Mouse (Mus musculus) liver, embryonic 13.5 days (tissue): ENCODE measurements around the gene Disp1. TPM values are rescaled to one million over a fixed set of nuclear protein-coding genes. Genes with fewer than 3 reads are reported as not detected.
A peak's percentile ranks its signal among the peaks of the same experiment; 100 is the strongest.

Experiments used
- ATAC-seq: fragments of 200-750 bp; cut with Nextera tagmentation; 2 replicates; pipeline ENCODE4 v1.8.0; 2017; ENCODE audit warnings: low read depth, mild to moderate bottlenecking, moderate number of reproducible peaks, moderate library complexity
- DNase-seq: peaks from one replicate; pipeline ENCODE4 v3.0.0; 2022
- H3K27ac ChIP-seq: fragments of 300-500 bp; sonication (generic); 2 replicates; pipeline ENCODE4 v1.5.1; 2015; ENCODE audit warnings: moderate library complexity, mild to moderate bottlenecking, inconsistent platforms
- H3K27me3 ChIP-seq: fragments of 300-500 bp; sonication (generic); 2 replicates; pipeline ENCODE4 v1.6.1; 2015; ENCODE audit warnings: mild to moderate bottlenecking, inconsistent platforms
- H3K36me3 ChIP-seq: fragments of 300-500 bp; sonication (generic); 2 replicates; pipeline ENCODE4 v1.6.1; 2015; ENCODE audit warnings: mild to moderate bottlenecking, inconsistent platforms
- H3K4me1 ChIP-seq: fragments of 300-500 bp; sonication (generic); replicated peaks from 2 replicates; pipeline ENCODE4 v1.6.1; 2015; ENCODE audit warnings: inconsistent platforms
- H3K4me2 ChIP-seq: fragments of 300-500 bp; sonication (generic); 2 replicates; pipeline ENCODE4 v1.6.1; 2015; ENCODE audit warnings: inconsistent platforms, mild to moderate bottlenecking, moderate library complexity
- H3K4me3 ChIP-seq: fragments of 300-500 bp; sonication (generic); replicated peaks from 2 replicates; pipeline ENCODE4 v1.5.1; 2015; ENCODE audit warnings: mild to moderate bottlenecking, inconsistent platforms
- H3K9ac ChIP-seq: fragments of 300-500 bp; sonication (generic); 2 replicates; pipeline ENCODE4 v1.6.1; 2015; ENCODE audit warnings: mild to moderate bottlenecking, inconsistent platforms
- H3K9me3 ChIP-seq: fragments of 300-500 bp; sonication (generic); replicated peaks from 2 replicates; pipeline ENCODE4 v1.6.1; 2016; ENCODE audit warnings: inconsistent platforms
- WGBS: fragments of 180-500 bp; shearing (Covaris S2); methylation state at CpG from one replicate; pipeline ENCODE4 v1.1.7; 2015; ENCODE audit not compliant: insufficient replicate concordance; 5-methylcytosine and 5-hydroxymethylcytosine counted together
- polyA plus RNA-seq: library from polyadenylated mRNA; unstranded; fragments of >200 nt; fragmentation: Nextera tagmentation; extraction: Ambion mirVana; gene quantifications from 2 replicates; pipeline ENCODE4 v1.2.1, GENCODE M21; 2015

Disp1 gene
- polyA plus RNA-seq, 1 experiment from 2014 or later, result 2.4 TPM

GRCm38 (mm10) chr1:183160188-183160587 is 61.1 kb downstream of the Disp1 start:
- Histone ChIP-seq H3K36me3 (no peaks in the 10 kb centered on the region), H3K4me2 (no peak overlapping the region), H3K27me3 (no peaks in the 10 kb centered on the region), H3K9ac (no peak overlapping the region), H3K9me3 (no peaks in the 10 kb centered on the region), H3K4me1 (no peaks in the 10 kb centered on the region), H3K4me3 (no peak overlapping the region), H3K27ac (no peak overlapping the region)
- ATAC-seq, result peak; percentile 43; the same call in 1 of the 2 replicates
- 74% methylated on average over 6 of the region's 6 CpGs for WGBS
- DNase-seq, result no peak

GRCm38 (mm10) chr1:183159183-183159582 is 62.1 kb downstream of the Disp1 start:
- no peak for ATAC-seq
- H3K27me3 ChIP-seq, result no peaks in the 10 kb centered on the region
- H3K36me3 ChIP-seq, result no peaks in the 10 kb centered on the region
- H3K4me1 ChIP-seq, result peaks cover 7% of the 10 kb centered on the region; the same call in 1 of the 2 replicates
- no peak for DNase-seq
- no peak overlapping the region for H3K4me2 ChIP-seq
- WGBS, result 81% methylated on average over 7 of the region's 7 CpGs
- no peak overlapping the region for H3K4me3 ChIP-seq
- no peaks in the 10 kb centered on the region for H3K9me3 ChIP-seq
- no peak overlapping the region for H3K9ac ChIP-seq
- no peak overlapping the region for H3K27ac ChIP-seq

GRCm38 (mm10) chr1:183155600-183155999 is 65.7 kb downstream of the Disp1 start:
- no peak overlapping the region for H3K27ac ChIP-seq
- H3K9ac ChIP-seq, result no peak overlapping the region
- DNase-seq, result no peak
- H3K4me1 ChIP-seq, result peaks cover 16% of the 10 kb centered on the region; the same call in 1 of the 2 replicates
- no peak for ATAC-seq
- H3K27me3 ChIP-seq, result no peaks in the 10 kb centered on the region
- H3K36me3 ChIP-seq, result no peaks in the 10 kb centered on the region
- no peak overlapping the region for H3K4me3 ChIP-seq
- H3K9me3 ChIP-seq, result no peaks in the 10 kb centered on the region
- no peak overlapping the region for H3K4me2 ChIP-seq
- 60% methylated on average over 5 of the region's 5 CpGs for WGBS

GRCm38 (mm10) chr1:183154296-183155204 is 66.8 kb downstream of the Disp1 start:
- no peak overlapping the region for H3K4me3 ChIP-seq
- no peak for ATAC-seq
- no peak for DNase-seq
- H3K36me3 ChIP-seq, result no peaks in the 10 kb centered on the region
- WGBS, result 59% methylated on average over 7 of the region's 7 CpGs
- H3K27me3 ChIP-seq, result no peaks in the 10 kb centered on the region
- H3K4me1 ChIP-seq, result peaks cover 23% of the 10 kb centered on the region
- H3K9me3 ChIP-seq, result no peaks in the 10 kb centered on the region
- H3K9ac ChIP-seq, result no peak overlapping the region
- no peak overlapping the region for H3K27ac ChIP-seq
- no peak overlapping the region for H3K4me2 ChIP-seq

- no peaks in the 10 kb centered on the region for H3K36me3 ChIP-seq
- H3K27ac ChIP-seq, result no peak overlapping the region
- no peaks in the 10 kb centered on the region for H3K9me3 ChIP-seq
- H3K27me3 ChIP-seq, result no peaks in the 10 kb centered on the region
- 87% methylated on average over 4 of the region's 4 CpGs for WGBS
- H3K4me3 ChIP-seq, result no peak overlapping the region
- ATAC-seq (no peak), DNase-seq (no peak)
- H3K9ac ChIP-seq, result no peak overlapping the region
- H3K4me1 ChIP-seq, result peaks cover 25% of the 10 kb centered on the region
- H3K4me2 ChIP-seq, result no peak overlapping the region
Observed at GRCm38 (mm10) chr1:183153354-183153753, 68.0 kb downstream of the Disp1 start.

GRCm38 (mm10) chr1:183151510-183152319 is 69.6 kb downstream of the Disp1 start:
- WGBS, result 74% methylated on average over 12 of the region's 12 CpGs
- DNase-seq (no peak), ATAC-seq (no peak)
- H3K27ac ChIP-seq, result no peak overlapping the region
- H3K4me3 ChIP-seq, result no peak overlapping the region
- H3K9me3 ChIP-seq, result no peaks in the 10 kb centered on the region
- H3K9ac ChIP-seq, result no peak overlapping the region
- peaks cover 35% of the 10 kb centered on the region for H3K4me1 ChIP-seq
- no peaks in the 10 kb centered on the region for H3K36me3 ChIP-seq
- H3K4me2 ChIP-seq, result no peak overlapping the region
- H3K27me3 ChIP-seq, result no peaks in the 10 kb centered on the region

- 62% methylated on average over 12 of the region's 12 CpGs for WGBS
- H3K4me1 ChIP-seq, result peaks cover 45% of the 10 kb centered on the region
Observed at GRCm38 (mm10) chr1:183150379-183150840, 70.9 kb downstream of the Disp1 start.

GRCm38 (mm10) chr1:183149571-183150105 is 71.7 kb downstream of the Disp1 start:
- H3K4me1 ChIP-seq, result peaks cover 46% of the 10 kb centered on the region

More at GRCm38 (mm10) chr1:183150379-183150840, 70.9 kb downstream of the Disp1 start:
- no peak for DNase-seq
- H3K9ac ChIP-seq, result no peak overlapping the region
- H3K4me2 ChIP-seq, result no peak overlapping the region
- no peaks in the 10 kb centered on the region for H3K27me3 ChIP-seq
- no peak overlapping the region for H3K4me3 ChIP-seq
- no peak overlapping the region for H3K27ac ChIP-seq
- no peaks in the 10 kb centered on the region for H3K36me3 ChIP-seq
- no peaks in the 10 kb centered on the region for H3K9me3 ChIP-seq
- ATAC-seq, result no peak

GRCm38 (mm10) chr1:183147438-183147841 is 73.9 kb downstream of the Disp1 start:
- ATAC-seq, result peak; percentile 86

More at GRCm38 (mm10) chr1:183149571-183150105, 71.7 kb downstream of the Disp1 start:
- H3K4me3 ChIP-seq, result no peak overlapping the region
- 30% methylated on average over 5 of the region's 5 CpGs for WGBS
- no peaks in the 10 kb centered on the region for H3K36me3 ChIP-seq
- H3K9me3 ChIP-seq, result no peaks in the 10 kb centered on the region
- no peak for DNase-seq
- H3K4me2 ChIP-seq, result no peak overlapping the region
- no peak overlapping the region for H3K9ac ChIP-seq
- H3K27me3 ChIP-seq, result no peaks in the 10 kb centered on the region
- no peak overlapping the region for H3K27ac ChIP-seq
- no peak for ATAC-seq

GRCm38 (mm10) chr1:183146795-183147194 is 74.5 kb downstream of the Disp1 start:
- ATAC-seq, result peak; percentile 34; the same call in 1 of the 2 replicates
- no peaks in the 10 kb centered on the region for H3K27me3 ChIP-seq
- peaks cover 46% of the 10 kb centered on the region for H3K4me1 ChIP-seq
- H3K4me3 ChIP-seq, result peak overlapping the region; percentile 23
- H3K9me3 ChIP-seq, result no peaks in the 10 kb centered on the region
- H3K4me2 ChIP-seq, result peak overlapping the region; percentile 33
- no peak overlapping the region for H3K27ac ChIP-seq
- no peaks in the 10 kb centered on the region for H3K36me3 ChIP-seq
- H3K9ac ChIP-seq, result peak overlapping the region; percentile 41; the same call in 1 of the 2 replicates
- WGBS, result 49% methylated on average over 9 of the region's 9 CpGs
- DNase-seq, result no peak

More at GRCm38 (mm10) chr1:183147438-183147841, 73.9 kb downstream of the Disp1 start:
- Histone ChIP-seq H3K4me1 (peaks cover 46% of the 10 kb centered on the region), H3K27me3 (no peaks in the 10 kb centered on the region), H3K9me3 (no peaks in the 10 kb centered on the region), H3K36me3 (no peaks in the 10 kb centered on the region), H3K4me3 (0 out of 2 replicates have a peak overlapping the region, but pooled peaks have one; percentile 5), H3K27ac (no peak overlapping the region), H3K4me2 (peak overlapping the region; percentile 33), H3K9ac (no peak overlapping the region)
- DNase-seq, result peak; percentile 8
- 17% methylated on average over 5 of the region's 5 CpGs for WGBS
